Mouse (Mus musculus): ENCODE measurements around the gene Pum2. TPM values are rescaled to one million over a fixed set of nuclear protein-coding genes. Genes with fewer than 3 reads are reported as not detected.
"Not testable (repeated sequence)": the region's sequence is repeated elsewhere in the genome, so short reads cannot be mapped to it uniquely, and the experiment has no call there.

Gene Pum2
- total RNA-seq, 1 experiment, result 74.8 TPM

GRCm38 (mm10) chr12:8634306-8634705 lies 39.6 kb upstream of the Pum2 start:
- in situ Hi-C loops (cut with MboI; ENCODE audit: low sequenced_read_pairs in 2 of 2, unreplicated experiment in 2 of 2), result no loop called here
- Histone ChIP-seq H3K36me3 (ENCODE audit: control insufficient read depth, insufficient read depth, low read length, poor library complexity, severe bottlenecking) (no peaks in the 10 kb centered on the region), H3K4me3 (ENCODE audit: insufficient read depth in 1 of 2, low read depth in 1 of 2, low read length in 2 of 2, poor library complexity in 1 of 2, severe bottlenecking in 1 of 2) (no peak overlapping the region), H3K4me1 (ENCODE audit: control insufficient read depth in 2 of 2, insufficient read depth in 2 of 2, low read length in 2 of 2, poor library complexity in 1 of 2) (no peaks in the 10 kb centered on the region), H3K9ac (ENCODE audit: insufficient read depth, low read depth, low read length, poor library complexity, severe bottlenecking) (no peak overlapping the region), H3K27ac (ENCODE audit: insufficient read depth, low read depth, low read length, poor library complexity, severe bottlenecking) (no peak overlapping the region), H3K9me3 (ENCODE audit: control insufficient read depth, insufficient read depth, low read depth, low read length) (no peaks in the 10 kb centered on the region)
- TF ChIP-seq HCFC1 (IDR thresholded peaks at IDR 0.05; ENCODE audit: borderline replicate concordance, insufficient read depth, low read length), result no peak
- TF ChIP-seq CHD2 (IDR thresholded peaks at IDR 0.05; ENCODE audit: low read depth, low read length), result no peak
- no peak for TF ChIP-seq ZC3H11A (IDR thresholded peaks at IDR 0.05; ENCODE audit: borderline replicate concordance, low read depth, low read length)
- TF ChIP-seq ZNF384 (IDR thresholded peaks at IDR 0.05; ENCODE audit: low read depth, low read length), result no peak
- no peak for TF ChIP-seq MAFK (IDR thresholded peaks at IDR 0.05; ENCODE audit: insufficient read depth, low read depth, low read length)
- DNase-seq (ENCODE audit: low read depth, low spot score), result no peak

- no peak overlapping the region for H3K27ac ChIP-seq (ENCODE audit: insufficient read depth, low read depth, low read length, poor library complexity, severe bottlenecking)
- no peaks in the 10 kb centered on the region for H3K9me3 ChIP-seq (ENCODE audit: control insufficient read depth, insufficient read depth, low read depth, low read length)
- in situ Hi-C loops (cut with MboI; ENCODE audit: low sequenced_read_pairs in 2 of 2, unreplicated experiment in 2 of 2), result no loop called here
- no peak for DNase-seq (ENCODE audit: low read depth, low spot score)
- H3K4me3 ChIP-seq (ENCODE audit: insufficient read depth in 1 of 2, low read depth in 1 of 2, low read length in 2 of 2, poor library complexity in 1 of 2, severe bottlenecking in 1 of 2), result no peak overlapping the region
- no peaks in the 10 kb centered on the region for H3K36me3 ChIP-seq (ENCODE audit: control insufficient read depth, insufficient read depth, low read length, poor library complexity, severe bottlenecking)
- TF ChIP-seq ZNF384 (IDR thresholded peaks at IDR 0.05; ENCODE audit: low read depth, low read length) (0 out of 2 replicates have a peak, but pooled peaks have one; percentile 24), MAFK (IDR thresholded peaks at IDR 0.05; ENCODE audit: insufficient read depth, low read depth, low read length) (no peak)
- H3K4me1 ChIP-seq (ENCODE audit: control insufficient read depth in 2 of 2, insufficient read depth in 2 of 2, low read length in 2 of 2, poor library complexity in 1 of 2), result no peaks in the 10 kb centered on the region
- no peak overlapping the region for H3K9ac ChIP-seq (ENCODE audit: insufficient read depth, low read depth, low read length, poor library complexity, severe bottlenecking)
Observed at GRCm38 (mm10) chr12:8635546-8635945, 38.4 kb upstream of the Pum2 start.

- DNase-seq (ENCODE audit: low read depth, low spot score), result no peak
- Histone ChIP-seq H3K36me3 (ENCODE audit: control insufficient read depth, insufficient read depth, low read length, poor library complexity, severe bottlenecking) (no peaks in the 10 kb centered on the region), H3K9me3 (ENCODE audit: control insufficient read depth, insufficient read depth, low read depth, low read length) (no peaks in the 10 kb centered on the region), H3K9ac (ENCODE audit: insufficient read depth, low read depth, low read length, poor library complexity, severe bottlenecking) (no peak overlapping the region), H3K4me3 (ENCODE audit: insufficient read depth in 1 of 2, low read depth in 1 of 2, low read length in 2 of 2, poor library complexity in 1 of 2, severe bottlenecking in 1 of 2) (no peak overlapping the region), H3K4me1 (ENCODE audit: control insufficient read depth in 2 of 2, insufficient read depth in 2 of 2, low read length in 2 of 2, poor library complexity in 1 of 2) (no peaks in the 10 kb centered on the region), H3K27ac (ENCODE audit: insufficient read depth, low read depth, low read length, poor library complexity, severe bottlenecking) (no peak overlapping the region)
- in situ Hi-C loops (cut with MboI; ENCODE audit: low sequenced_read_pairs in 2 of 2, unreplicated experiment in 2 of 2), result no loop called here
- no peak for TF ChIP-seq HCFC1 (IDR thresholded peaks at IDR 0.05; ENCODE audit: borderline replicate concordance, insufficient read depth, low read length)
- no peak for TF ChIP-seq MAFK (IDR thresholded peaks at IDR 0.05; ENCODE audit: insufficient read depth, low read depth, low read length)
- TF ChIP-seq ZC3H11A (IDR thresholded peaks at IDR 0.05; ENCODE audit: borderline replicate concordance, low read depth, low read length), result no peak
Observed at GRCm38 (mm10) chr12:8636945-8637344, 37.0 kb upstream of the Pum2 start.

GRCm38 (mm10) chr12:8638411-8639087 lies 35.4 kb upstream of the Pum2 start:
- H3K36me3 ChIP-seq (ENCODE audit: control insufficient read depth, insufficient read depth, low read length, poor library complexity, severe bottlenecking); in situ Hi-C loops (cut with MboI; ENCODE audit: low sequenced_read_pairs in 2 of 2, unreplicated experiment in 2 of 2); H3K27ac ChIP-seq (ENCODE audit: insufficient read depth, low read depth, low read length, poor library complexity, severe bottlenecking); H3K9me3 ChIP-seq (ENCODE audit: control insufficient read depth, insufficient read depth, low read depth, low read length); H3K4me1 ChIP-seq (ENCODE audit: control insufficient read depth in 2 of 2, insufficient read depth in 2 of 2, low read length in 2 of 2, poor library complexity in 1 of 2); H3K9ac ChIP-seq (ENCODE audit: insufficient read depth, low read depth, low read length, poor library complexity, severe bottlenecking); H3K4me3 ChIP-seq (ENCODE audit: insufficient read depth in 1 of 2, low read depth in 1 of 2, low read length in 2 of 2, poor library complexity in 1 of 2, severe bottlenecking in 1 of 2): not testable (repeated sequence)
- TF ChIP-seq ZNF384 (IDR thresholded peaks at IDR 0.05; ENCODE audit: low read depth, low read length), result peak; percentile 21; the same call in 1 of the 2 replicates
- DNase-seq (ENCODE audit: low read depth, low spot score), result peak; percentile 92

GRCm38 (mm10) chr12:8640186-8640585 lies 33.7 kb upstream of the Pum2 start:
- H3K4me1 ChIP-seq (ENCODE audit: control insufficient read depth in 2 of 2, insufficient read depth in 2 of 2, low read length in 2 of 2, poor library complexity in 1 of 2); DNase-seq (ENCODE audit: low read depth, low spot score); H3K27ac ChIP-seq (ENCODE audit: insufficient read depth, low read depth, low read length, poor library complexity, severe bottlenecking); H3K9me3 ChIP-seq (ENCODE audit: control insufficient read depth, insufficient read depth, low read depth, low read length); H3K36me3 ChIP-seq (ENCODE audit: control insufficient read depth, insufficient read depth, low read length, poor library complexity, severe bottlenecking); in situ Hi-C loops (cut with MboI; ENCODE audit: low sequenced_read_pairs in 2 of 2, unreplicated experiment in 2 of 2); H3K9ac ChIP-seq (ENCODE audit: insufficient read depth, low read depth, low read length, poor library complexity, severe bottlenecking): not testable (repeated sequence)
- peak overlapping the region; percentile 50 to 100 for H3K4me3 ChIP-seq (ENCODE audit: insufficient read depth in 1 of 2, low read depth in 1 of 2, low read length in 2 of 2, poor library complexity in 1 of 2, severe bottlenecking in 1 of 2)

All from ES-E14 (cell line).